Mouse (Mus musculus): ENCODE measurements around the gene Clic3. TPM values are rescaled to one million over a fixed set of nuclear protein-coding genes. Genes with fewer than 3 reads are reported as not detected.

Gene Clic3
- polyA plus RNA-seq, 1 experiment = not detected

GRCm38 (mm10) chr2:25431308-25431855, 25.3 kb upstream of the Clic3 start:
- Histone ChIP-seq H3K4me3 (ENCODE audit: insufficient read depth, low read depth, low read length) (no peak overlapping the region), H3K27ac (replicated peaks; ENCODE audit: low read depth, low read length) (no peak overlapping the region)

GRCm38 (mm10) chr2:25432326-25433098, 24.1 kb upstream of the Clic3 start:
- Histone ChIP-seq H3K4me3 (ENCODE audit: insufficient read depth, low read depth, low read length) (no peak overlapping the region), H3K4me1 (ENCODE audit: control insufficient read depth, insufficient read depth, insufficient read length, low read length) (peaks cover 2% of the 10 kb centered on the region; the same call in 1 of the 2 replicates), H3K27ac (replicated peaks; ENCODE audit: low read depth, low read length) (no peak overlapping the region)

More at GRCm38 (mm10) chr2:25431308-25431855, 25.3 kb upstream of the Clic3 start:
- H3K4me1 ChIP-seq (ENCODE audit: control insufficient read depth, insufficient read depth, insufficient read length, low read length) = peaks cover 2% of the 10 kb centered on the region; the same call in 1 of the 2 replicates

GRCm38 (mm10) chr2:25433101-25433500, 23.5 kb upstream of the Clic3 start:
- H3K4me3 ChIP-seq (ENCODE audit: insufficient read depth, low read depth, low read length) = no peak overlapping the region
- no peak overlapping the region for H3K27ac ChIP-seq (replicated peaks; ENCODE audit: low read depth, low read length)
- peaks cover 2% of the 10 kb centered on the region; the same call in 1 of the 2 replicates for H3K4me1 ChIP-seq (ENCODE audit: control insufficient read depth, insufficient read depth, insufficient read length, low read length)

GRCm38 (mm10) chr2:25434292-25434691, 22.3 kb upstream of the Clic3 start:
- Histone ChIP-seq H3K27ac (replicated peaks; ENCODE audit: low read depth, low read length) (no peak overlapping the region), H3K4me1 (ENCODE audit: control insufficient read depth, insufficient read depth, insufficient read length, low read length) (no peaks in the 10 kb centered on the region), H3K4me3 (ENCODE audit: insufficient read depth, low read depth, low read length) (no peak overlapping the region)

- H3K4me1 ChIP-seq (ENCODE audit: control insufficient read depth, insufficient read depth, insufficient read length, low read length) = no peaks in the 10 kb centered on the region
- H3K27ac ChIP-seq (replicated peaks; ENCODE audit: low read depth, low read length) = no peak overlapping the region
- H3K4me3 ChIP-seq (ENCODE audit: insufficient read depth, low read depth, low read length) = no peak overlapping the region
These were observed 20.3 kb upstream of the Clic3 start for GRCm38 (mm10) chr2:25436286-25436820.

GRCm38 (mm10) chr2:25441067-25441466, 15.6 kb upstream of the Clic3 start:
- Histone ChIP-seq H3K4me3 (ENCODE audit: insufficient read depth, low read depth, low read length) (no peak overlapping the region), H3K4me1 (ENCODE audit: control insufficient read depth, insufficient read depth, insufficient read length, low read length) (no peaks in the 10 kb centered on the region), H3K27ac (replicated peaks; ENCODE audit: low read depth, low read length) (no peak overlapping the region)

GRCm38 (mm10) chr2:25442682-25443081, 14.0 kb upstream of the Clic3 start:
- H3K27ac ChIP-seq (replicated peaks; ENCODE audit: low read depth, low read length) = no peak overlapping the region
- H3K4me3 ChIP-seq (ENCODE audit: insufficient read depth, low read depth, low read length) = no peak overlapping the region
- H3K4me1 ChIP-seq (ENCODE audit: control insufficient read depth, insufficient read depth, insufficient read length, low read length) = no peaks in the 10 kb centered on the region

GRCm38 (mm10) chr2:25450853-25451647, 5.6 kb upstream of the Clic3 start:
- no peak overlapping the region for H3K4me3 ChIP-seq (ENCODE audit: insufficient read depth, low read depth, low read length)
- H3K4me1 ChIP-seq (ENCODE audit: control insufficient read depth, insufficient read depth, insufficient read length, low read length) = no peaks in the 10 kb centered on the region
- H3K27ac ChIP-seq (replicated peaks; ENCODE audit: low read depth, low read length) = no peak overlapping the region

- Histone ChIP-seq H3K27ac (replicated peaks; ENCODE audit: low read depth, low read length) (no peak overlapping the region), H3K4me3 (ENCODE audit: insufficient read depth, low read depth, low read length) (no peak overlapping the region), H3K4me1 (ENCODE audit: control insufficient read depth, insufficient read depth, insufficient read length, low read length) (no peaks in the 10 kb centered on the region; the same call in 1 of the 2 replicates)
These were observed 3.7 kb upstream of the Clic3 start for GRCm38 (mm10) chr2:25452951-25453350.

GRCm38 (mm10) chr2:25457022-25457896, 621 bp downstream of the Clic3 start:
- no peak overlapping the region for H3K27ac ChIP-seq (replicated peaks; ENCODE audit: low read depth, low read length)
- H3K4me1 ChIP-seq (ENCODE audit: control insufficient read depth, insufficient read depth, insufficient read length, low read length) = peaks cover 10% of the 10 kb centered on the region
- no peak overlapping the region for H3K4me3 ChIP-seq (ENCODE audit: insufficient read depth, low read depth, low read length)

GRCm38 (mm10) chr2:25458911-25459310, 2.3 kb downstream of the Clic3 start:
- peak overlapping the region; percentile 96; the same call in 1 of the 2 replicates for H3K4me3 ChIP-seq (ENCODE audit: insufficient read depth, low read depth, low read length)
- no peak overlapping the region for H3K27ac ChIP-seq (replicated peaks; ENCODE audit: low read depth, low read length)
- H3K4me1 ChIP-seq (ENCODE audit: control insufficient read depth, insufficient read depth, insufficient read length, low read length) = peaks cover 10% of the 10 kb centered on the region

- Histone ChIP-seq H3K4me1 (ENCODE audit: control insufficient read depth, insufficient read depth, insufficient read length, low read length) (peaks cover 12% of the 10 kb centered on the region), H3K4me3 (ENCODE audit: insufficient read depth, low read depth, low read length) (peak overlapping the region; percentile 96), H3K27ac (replicated peaks; ENCODE audit: low read depth, low read length) (peak overlapping the region; percentile 90)
These were observed 3.5 kb downstream of the Clic3 start for GRCm38 (mm10) chr2:25460135-25460534.

GRCm38 (mm10) chr2:25460551-25461309, 4.1 kb downstream of the Clic3 start, which contains the start of gene Paxx:
Gene Paxx (minus strand): TSS chr2:25461094.
- H3K4me1 ChIP-seq (ENCODE audit: control insufficient read depth, insufficient read depth, insufficient read length, low read length) = peaks cover 18% of the 10 kb centered on the region
- H3K4me3 ChIP-seq (ENCODE audit: insufficient read depth, low read depth, low read length) = peak within 1 kb of the TSS; percentile 96
- H3K27ac ChIP-seq (replicated peaks; ENCODE audit: low read depth, low read length) = peak within 1 kb of the TSS; percentile 90

GRCm38 (mm10) chr2:25461407-25461806, 4.8 kb downstream of the Clic3 start:
- peaks cover 22% of the 10 kb centered on the region for H3K4me1 ChIP-seq (ENCODE audit: control insufficient read depth, insufficient read depth, insufficient read length, low read length)
- H3K27ac ChIP-seq (replicated peaks; ENCODE audit: low read depth, low read length) = peak overlapping the region; percentile 74
- peak overlapping the region; percentile 43 for H3K4me3 ChIP-seq (ENCODE audit: insufficient read depth, low read depth, low read length)

All from brown adipose tissue, adult 24 weeks (tissue).